Mouse (Mus musculus) small intestine, adult 2 months (tissue): Measurements from ENCODE around the gene Mrtfa.

Experiments used
- CTCF ChIP-seq: fragments of 200-500 bp; IDR thresholded peaks from 2 replicates; pipeline ENCODE4 v1.5.1; 2012; ENCODE audit warnings: low read depth, mild to moderate bottlenecking, control low read depth, inconsistent platforms, low read length, moderate library complexity, mixed read lengths; ENCODE audit not compliant: insufficient replicate concordance, insufficient read length; ENCODE audit errors: extremely low read depth
- POLR2A ChIP-seq: fragments of 200-500 bp; IDR thresholded peaks from 2 replicates; pipeline ENCODE4 v1.6.1; 2012; ENCODE audit warnings: low read depth, mild to moderate bottlenecking, control low read depth, inconsistent platforms, low read length, moderate library complexity

DNA sequence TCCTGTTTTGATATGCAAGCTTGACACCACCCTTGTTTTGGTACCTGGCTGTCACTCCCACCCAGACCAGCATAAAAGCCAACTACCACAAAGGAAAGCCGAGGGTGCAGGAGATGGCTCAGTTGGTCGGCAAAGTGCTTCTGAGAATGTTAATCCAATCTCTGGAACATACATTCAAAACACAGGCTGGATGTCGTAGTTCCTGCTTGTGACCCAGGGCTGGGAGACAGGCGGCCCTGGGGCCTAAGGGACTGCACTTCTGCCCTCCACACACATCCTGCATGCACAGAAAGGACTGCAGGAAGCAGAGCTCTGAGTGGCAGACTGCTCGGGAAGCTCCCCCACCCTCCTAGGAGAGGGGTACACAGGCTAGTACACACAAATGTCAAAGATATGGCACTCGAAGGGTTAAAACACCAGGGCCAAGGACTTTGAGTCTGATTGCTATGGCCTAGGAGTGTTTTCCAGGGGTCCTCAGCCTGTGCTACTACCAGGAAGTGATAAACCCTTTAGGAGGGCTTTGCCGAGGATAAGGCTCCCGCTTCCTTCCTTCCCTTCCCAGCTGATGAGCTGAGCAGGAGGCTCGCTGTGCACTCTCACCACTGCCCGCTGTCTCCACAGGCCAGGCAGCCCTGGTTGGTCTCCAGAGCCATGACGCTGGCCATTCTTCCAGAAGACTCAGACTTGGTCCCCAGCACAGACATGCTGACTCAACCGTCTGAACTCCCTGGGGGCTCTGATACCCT is 155.0 kb downstream of the Mrtfa start:
- TF ChIP-seq POLR2A: no peak
- TF ChIP-seq CTCF: no peak
